Comparison of ENCODE assay signal across 7 mouse cellular contexts in the genomic region with DNA sequence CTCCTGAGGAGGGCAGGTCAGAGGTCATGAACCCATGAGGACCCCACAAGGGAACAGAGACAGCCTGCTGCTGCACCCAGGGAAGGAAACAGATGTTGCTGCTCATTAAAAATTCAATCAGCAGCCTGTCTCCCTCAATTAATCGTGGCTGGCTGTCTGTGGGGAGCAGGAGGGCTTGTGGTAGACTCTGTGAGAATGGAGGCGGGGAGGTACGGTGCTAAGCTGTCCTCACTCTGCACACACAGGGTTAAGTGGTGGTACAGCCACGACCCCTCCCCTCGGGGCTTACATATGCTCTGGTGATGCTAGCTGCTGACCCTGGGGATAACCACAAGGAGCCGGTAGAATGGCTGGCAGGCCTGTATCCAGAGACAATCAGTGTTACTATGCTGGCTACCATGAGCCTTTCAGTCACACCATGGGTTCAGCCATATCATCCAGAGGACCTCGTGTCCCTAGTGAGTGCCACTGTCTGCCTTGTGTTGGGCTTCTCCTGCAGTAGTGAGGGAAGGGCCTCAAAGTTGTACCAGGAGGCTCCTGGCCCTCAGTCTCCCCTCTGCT. TPM values are rescaled to one million over a fixed set of nuclear protein-coding genes. Genes with fewer than 3 reads are reported as not detected.
DNase-seq lines count a peak whose midpoint lies in the region; ATAC-seq and TF ChIP-seq lines count a peak whose summit lies in the region.

No protein-coding gene starts in this region.

- H3K9ac ChIP-seq in lung, embryonic 14.5 days: peak overlapping the region; percentile 6; the same call in 1 of the 2 replicates
- no peak overlapping the region for H3K9ac ChIP-seq in limb, embryonic 11.5 days (ENCODE audit: low read length)
- H3K9ac ChIP-seq in stomach, embryonic 15.5 days: no peak overlapping the region

- no peak for TF ChIP-seq CTCF in lung, embryonic 14.5 days (IDR thresholded peaks at IDR 0.05; ENCODE audit: low read depth)
- no peak for TF ChIP-seq CTCF in embryonic fibroblast, embryonic 13.5 days (IDR thresholded peaks at IDR 0.05; ENCODE audit: borderline replicate concordance, insufficient read depth, low read length)

- H3K4me1 ChIP-seq in lung, embryonic 14.5 days (ENCODE audit: insufficient read depth): peaks cover 29% of the 10 kb centered on the region
- peaks cover 17% of the 10 kb centered on the region for H3K4me1 ChIP-seq in embryonic fibroblast, embryonic 13.5 days (ENCODE audit: control insufficient read depth, insufficient read depth, low read length)
- peaks cover 50% of the 10 kb centered on the region for H3K4me1 ChIP-seq in limb, embryonic 11.5 days (ENCODE audit: control insufficient read depth, insufficient read depth, low read length)
- H3K4me1 ChIP-seq in stomach, embryonic 15.5 days: peaks cover 45% of the 10 kb centered on the region

- no peak for ATAC-seq in lung, embryonic 14.5 days (ENCODE audit: insufficient read depth)
- no peak for ATAC-seq in limb, embryonic 11.5 days (ENCODE audit: insufficient number of reproducible peaks, low FRiP score, low TSS enrichment, low read depth)
- no peak for ATAC-seq in stomach, embryonic 15.5 days (ENCODE audit: insufficient read depth, low FRiP score, low read depth)

- H3K9me3 ChIP-seq in lung, embryonic 14.5 days (ENCODE audit: low read depth, low read length): no peaks in the 10 kb centered on the region
- no peaks in the 10 kb centered on the region for H3K9me3 ChIP-seq in limb, embryonic 11.5 days (ENCODE audit: control insufficient read depth, low read length)
- no peaks in the 10 kb centered on the region for H3K9me3 ChIP-seq in stomach, embryonic 15.5 days

- H3K27me3 ChIP-seq in lung, embryonic 14.5 days (ENCODE audit: insufficient read depth, low read length): no peaks in the 10 kb centered on the region
- no peaks in the 10 kb centered on the region for H3K27me3 ChIP-seq in limb, embryonic 11.5 days (ENCODE audit: control insufficient read depth, insufficient read depth, low read length)
- no peaks in the 10 kb centered on the region for H3K27me3 ChIP-seq in stomach, embryonic 15.5 days (replicated peaks)

- peak overlapping the region; percentile 42; the same call in 1 of the 2 replicates for H3K27ac ChIP-seq in lung, embryonic 14.5 days (ENCODE audit: low read depth)
- H3K27ac ChIP-seq in embryonic fibroblast, embryonic 13.5 days (ENCODE audit: insufficient read depth, low read length): peak overlapping the region; percentile 44; the same call in 1 of the 2 replicates
- no peak overlapping the region for H3K27ac ChIP-seq in limb, embryonic 11.5 days (replicated peaks; ENCODE audit: low read depth, low read length)
- H3K27ac ChIP-seq in stomach, embryonic 15.5 days: peak overlapping the region; percentile 78

- no peak overlapping the region for H3K4me3 ChIP-seq in lung, embryonic 14.5 days (ENCODE audit: low read depth, low read length)
- H3K4me3 ChIP-seq in embryonic fibroblast, embryonic 13.5 days (ENCODE audit: insufficient read depth, low read length): no peak overlapping the region
- H3K4me3 ChIP-seq in limb, embryonic 11.5 days (ENCODE audit: low read depth, low read length): no peak overlapping the region
- no peak overlapping the region for H3K4me3 ChIP-seq in stomach, embryonic 15.5 days (replicated peaks)

- TF ChIP-seq POLR2A in embryonic fibroblast, embryonic 13.5 days (IDR thresholded peaks at IDR 0.05; ENCODE audit: low read depth, low read length): no peak

- 28% methylated on average over 7 of the region's 7 CpGs for WGBS in lung, embryonic 14.5 days
- 13% methylated on average over 7 of the region's 7 CpGs for WGBS in limb, embryonic 11.5 days
- 33% methylated on average over 7 of the region's 7 CpGs for WGBS in stomach, embryonic 15.5 days

- no peak overlapping the region for H3K4me2 ChIP-seq in lung, embryonic 14.5 days
- no peak overlapping the region for H3K4me2 ChIP-seq in limb, embryonic 11.5 days (ENCODE audit: low read depth, severe bottlenecking)
- no peak overlapping the region for H3K4me2 ChIP-seq in stomach, embryonic 15.5 days

- no peak for DNase-seq in lung, embryonic 14.5 days
- DNase-seq in lung, postnatal 14 days: no peak
- DNase-seq in limb, embryonic 11.5 days (ENCODE audit: low spot score): peak; percentile 62
- DNase-seq in cerebellum, postnatal 36 days: no peak
- no peak for DNase-seq in lung, postnatal 10 days

- H3K36me3 ChIP-seq in lung, embryonic 14.5 days (ENCODE audit: insufficient read depth): peaks cover 53% of the 10 kb centered on the region
- peaks cover 30% of the 10 kb centered on the region for H3K36me3 ChIP-seq in limb, embryonic 11.5 days (ENCODE audit: control insufficient read depth, insufficient read depth, low read length)
- H3K36me3 ChIP-seq in stomach, embryonic 15.5 days: peaks cover 33% of the 10 kb centered on the region

RNA-seq across cellular contexts. Expression of gene Gins2, which starts 23.9 kb away (rescaled TPM):
- 131 and 139 TPM in 2 replicates for polyA plus RNA-seq in lung, embryonic 14.5 days (2014; fragmentation: Nextera tagmentation; extraction: Ambion mirVana)
- 31.3 and 33.7 TPM in 2 replicates for polyA plus RNA-seq in embryonic fibroblast, embryonic 13.5 days (2011; ENCODE audit: insufficient read length, low read depth, missing spikeins)
- polyA plus RNA-seq in limb, embryonic 11.5 days (2014; fragmentation: Nextera tagmentation; extraction: Ambion mirVana): 130 and 132 TPM in 2 replicates
- 88.1 and 94.7 TPM in 2 replicates for polyA plus RNA-seq in stomach, embryonic 15.5 days (2015; fragmentation: Nextera tagmentation; extraction: Ambion mirVana)
